Mouse (Mus musculus) erythroblast, embryonic 14.5 days (primary cell): Measurements from ENCODE around the gene Gm17174. TPM values are rescaled to one million over a fixed set of nuclear protein-coding genes. Genes with fewer than 3 reads are reported as not detected.
"Not testable (repeated sequence)": the region's sequence is repeated elsewhere in the genome, so short reads cannot be mapped to it uniquely, and the experiment has no call there.

Experiments
- H3K27me3 ChIP-seq: 2 replicates; pipeline ENCODE4 v1.6.1; 2012; ENCODE audit warnings: inconsistent platforms; ENCODE audit not compliant: control insufficient read depth
- H3K36me3 ChIP-seq: 2 replicates; pipeline ENCODE4 v1.6.1; 2012; ENCODE audit warnings: mild to moderate bottlenecking, inconsistent platforms; ENCODE audit not compliant: control insufficient read depth
- H3K4me1 ChIP-seq: 2 replicates; pipeline ENCODE4 v1.6.1; 2012; ENCODE audit warnings: inconsistent platforms; ENCODE audit not compliant: control insufficient read depth
- H3K4me3 ChIP-seq: replicated peaks from 2 replicates; pipeline ENCODE3; 2012; ENCODE audit warnings: moderate library complexity, mild to moderate bottlenecking, inconsistent platforms
- H3K9me3 ChIP-seq: 2 replicates; pipeline ENCODE4 v1.6.1; 2012; ENCODE audit warnings: low read length, inconsistent platforms, mixed read lengths; ENCODE audit not compliant: control insufficient read depth
- GATA1 ChIP-seq: IDR thresholded peaks from 2 replicates; pipeline ENCODE4 v1.6.1; 2012; ENCODE audit warnings: low read length, inconsistent platforms, mixed read lengths
- TAL1 ChIP-seq: IDR thresholded peaks from 3 replicates; pipeline ENCODE4 v1.6.1; 2012; ENCODE audit warnings: low read length, inconsistent platforms, mixed read lengths
- polyA plus RNA-seq: library from polyadenylated mRNA; stranded (reverse); fragments of >175 nt; gene quantifications from 2 replicates; pipeline ENCODE4 v1.2.3, GENCODE M21; 2012

Gm17174 gene
- not detected in 2 replicates for polyA plus RNA-seq

DNA sequence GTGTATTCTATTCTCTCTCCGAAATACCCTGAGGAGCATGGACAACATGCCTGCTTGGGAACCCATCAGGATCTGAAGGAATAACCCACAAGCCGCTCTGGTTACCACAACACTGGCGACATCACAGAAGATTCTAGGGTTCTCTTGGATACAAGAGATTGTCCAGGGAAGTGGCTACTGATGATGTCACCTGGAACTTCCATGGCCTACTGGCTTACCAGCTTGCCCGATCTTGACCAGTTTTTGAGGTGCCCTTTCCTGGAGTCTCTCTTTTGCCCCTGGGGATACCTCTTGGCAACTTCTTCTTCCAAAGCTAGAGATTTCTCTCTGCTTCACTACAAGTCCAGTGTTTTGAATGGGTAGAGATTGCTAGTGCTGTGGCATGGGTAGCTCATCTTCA, at the start of gene Gm17174:
Gm17174 (minus strand) TSS at position 101 of the 400 bp plus-strand sequence.
- H3K4me1 ChIP-seq, H3K36me3 ChIP-seq, H3K9me3 ChIP-seq: not testable (repeated sequence)

DNA sequence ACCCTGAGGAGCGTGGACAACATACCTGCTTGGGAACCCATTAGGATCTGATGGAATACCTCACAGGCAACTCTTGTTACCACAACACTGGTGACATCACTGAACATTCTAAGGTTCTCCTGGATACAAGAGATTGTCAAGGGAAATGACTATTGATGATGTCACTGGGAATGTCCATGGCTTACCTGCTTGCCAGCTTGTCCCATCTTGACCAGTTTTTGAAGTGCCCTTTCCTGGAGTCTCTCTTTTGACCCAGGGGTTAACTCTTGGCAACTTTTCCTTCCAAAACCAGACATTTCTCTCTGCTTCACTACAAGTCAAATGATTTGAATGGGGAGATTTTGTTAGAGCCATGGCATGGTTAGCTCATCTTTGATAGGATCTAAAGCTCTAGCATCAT, 43.6 kb upstream of the Gm17174 start, which contains the start of gene Gm4181:
Gm4181 (minus strand) TSS at position 101 of the 400 bp plus-strand sequence.
- H3K9me3 ChIP-seq, H3K4me3 ChIP-seq, H3K27me3 ChIP-seq, H3K4me1 ChIP-seq, H3K36me3 ChIP-seq: not testable (repeated sequence)

More for the DNA sequence above, at the start of gene Gm17174:
- not testable (repeated sequence) for H3K4me3 ChIP-seq, H3K27me3 ChIP-seq

DNA sequence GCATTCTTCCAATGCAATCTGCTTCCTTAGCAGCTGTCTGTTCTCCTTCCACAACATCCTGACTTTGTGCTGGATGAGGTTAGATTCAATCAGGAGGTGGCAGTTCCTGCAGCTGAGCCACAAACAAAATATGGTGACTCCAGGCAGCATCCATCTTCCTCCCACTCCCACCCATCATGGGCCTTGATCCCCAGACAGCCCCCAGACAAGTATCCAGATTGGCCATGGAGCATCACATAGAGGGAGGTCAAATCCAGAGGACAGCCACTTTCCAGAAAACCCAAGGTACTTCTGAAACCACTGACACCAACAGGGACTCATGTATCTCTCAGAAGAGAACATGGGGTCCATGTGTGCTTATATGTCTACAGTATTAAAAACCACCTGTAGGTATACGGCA, 40.5 kb upstream of the Gm17174 start:
- not testable (repeated sequence) for H3K36me3 ChIP-seq, H3K9me3 ChIP-seq, H3K27me3 ChIP-seq, H3K4me1 ChIP-seq, H3K4me3 ChIP-seq

DNA sequence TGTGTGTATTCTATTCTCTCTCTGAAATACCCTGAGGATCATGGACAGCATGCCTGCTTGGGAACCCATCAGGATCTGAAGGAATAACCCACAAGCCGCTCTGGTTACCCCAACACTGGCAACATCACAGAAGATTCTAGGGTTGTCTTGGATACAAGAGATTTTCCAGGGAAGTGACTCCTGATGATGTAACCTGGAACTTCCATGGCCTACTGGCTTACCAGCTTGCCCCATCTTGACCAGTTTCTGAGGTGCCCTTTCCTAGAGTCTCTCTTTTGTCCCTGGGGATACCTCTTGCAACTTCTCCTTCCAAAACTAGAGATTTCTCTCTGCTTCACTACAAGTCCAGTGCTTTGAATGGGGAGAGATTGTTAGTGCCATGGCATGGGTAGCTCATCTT, 19.3 kb upstream of the Gm17174 start, which contains the start of gene Gm17078:
Gm17078 (minus strand) TSS at position 101 of the 400 bp plus-strand sequence.
- H3K36me3 ChIP-seq = no peaks in the 10 kb centered on the region
- no peaks in the 10 kb centered on the region for H3K9me3 ChIP-seq
- TF ChIP-seq GATA1 (no peak), TAL1 (no peak)
- H3K4me3 ChIP-seq = no peak within 1 kb of the TSS
- no peaks in the 10 kb centered on the region for H3K27me3 ChIP-seq
- no peaks in the 10 kb centered on the region for H3K4me1 ChIP-seq

GRCm38 (mm10) chr14:51573963-51574362, 18.0 kb downstream of the Gm17174 start, which contains the start of gene Gm17175:
Gm17175 (minus strand) TSS chr14:51574063.
- not testable (repeated sequence) for H3K4me1 ChIP-seq, H3K27me3 ChIP-seq, H3K4me3 ChIP-seq, H3K36me3 ChIP-seq, H3K9me3 ChIP-seq

GRCm38 (mm10) chr14:51552490-51552889, 39.4 kb downstream of the Gm17174 start, which contains the start of gene Gm5622:
Gm5622 (plus strand) TSS chr14:51552790.
- Histone ChIP-seq H3K4me1 (no peaks in the 10 kb centered on the region), H3K27me3 (no peaks in the 10 kb centered on the region), H3K4me3 (no peak within 1 kb of the TSS), H3K36me3 (no peaks in the 10 kb centered on the region), H3K9me3 (no peaks in the 10 kb centered on the region)
- TF ChIP-seq TAL1 (no peak), GATA1 (no peak)

Other genes starting within 250 kb of the Gm17174 start
- gene Gm7247, start 230.4 kb downstream of the Gm17174 start, polyA plus RNA-seq = not detected in 2 replicates
- gene Vmn2r88, start 181.3 kb downstream of the Gm17174 start, polyA plus RNA-seq = not detected in 2 replicates
- gene Vmn2r89, start 140.3 kb downstream of the Gm17174 start, polyA plus RNA-seq = not detected in 2 replicates
- not detected in 2 replicates for gene Gm5622, start 39.3 kb downstream of the Gm17174 start, polyA plus RNA-seq
- not detected in 2 replicates for gene Gm17175, start 18.1 kb downstream of the Gm17174 start, polyA plus RNA-seq
- not detected in 2 replicates for gene Gm17078, start 19.2 kb upstream of the Gm17174 start, polyA plus RNA-seq
- gene Gm4181, start 43.5 kb upstream of the Gm17174 start, polyA plus RNA-seq = not detected in 2 replicates
- gene Gm17079, start 103.3 kb upstream of the Gm17174 start, polyA plus RNA-seq = not detected in 2 replicates
- gene Gm5800, start 125.0 kb upstream of the Gm17174 start, polyA plus RNA-seq = not detected in 2 replicates
- not detected in 2 replicates for gene Ang4, start 181.5 kb upstream of the Gm17174 start, polyA plus RNA-seq
- gene AY358078, start 207.9 kb upstream of the Gm17174 start, polyA plus RNA-seq = not detected in 2 replicates